Mouse (Mus musculus) thymus, adult 2 months (tissue): ENCODE measurements at regions not wholly inside any gene's neighbourhood (a gene's known extent, or its start where the extent isn't known, plus 50 kb on each side); places are given as distances from the start of the nearest gene placed in this dataset.

Source experiments
- CTCF ChIP-seq: fragments of 200-500 bp; IDR thresholded peaks from 2 replicates; pipeline ENCODE4 v1.5.1; 2012; ENCODE audit warnings: mild to moderate bottlenecking, control low read depth, low read length, moderate library complexity, borderline replicate concordance; ENCODE audit not compliant: control insufficient read depth, poor library complexity, insufficient read depth; ENCODE audit errors: extremely low read depth
- POLR2A ChIP-seq: fragments of 200-500 bp; IDR thresholded peaks from 2 replicates; pipeline ENCODE4 v1.6.1; 2012; ENCODE audit warnings: mild to moderate bottlenecking, low read length, control low read depth, moderate library complexity; ENCODE audit not compliant: control insufficient read depth, poor library complexity, insufficient read depth; ENCODE audit errors: extremely low read depth

- TF ChIP-seq CTCF (no peak), POLR2A (no peak)
Observed at GRCm38 (mm10) chr2:178575403-178575802, 145.1 kb downstream of the Cdh26 start.
